Mouse (Mus musculus) myocyte (in vitro differentiated cells): ENCODE measurements at regions not wholly inside any gene's neighbourhood (a gene's known extent, or its start where the extent isn't known, plus 50 kb on each side); places are given as distances from the start of the nearest gene placed in this dataset.

Source experiments
- CEBPB ChIP-seq: IDR thresholded peaks from 2 replicates; pipeline ENCODE4 v1.6.1; 2011; ENCODE audit warnings: mild to moderate bottlenecking, moderate library complexity; ENCODE audit not compliant: poor library complexity, insufficient read depth, severe bottlenecking
- MAX ChIP-seq: IDR thresholded peaks from one replicate; pipeline ENCODE4 v1.6.1; 2011; ENCODE audit warnings: low read depth, mild to moderate bottlenecking, control low read depth
- MYOD1 ChIP-seq, 3 experiments: IDR thresholded peaks; one replicate each; pipeline ENCODE4 v1.6.1; 2011; ENCODE audit warnings: control low read depth in 2 of 3, low read depth in 2 of 3, mild to moderate bottlenecking in 2 of 3, moderate library complexity in 1 of 3; ENCODE audit not compliant: insufficient read length in 2 of 3, control insufficient read depth in 1 of 3
- POLR2A ChIP-seq: IDR thresholded peaks from one replicate; pipeline ENCODE4 v1.6.1; 2011; ENCODE audit warnings: low read depth, mild to moderate bottlenecking, control low read depth, moderate library complexity; ENCODE audit not compliant: insufficient read length
- POLR2AphosphoS2 ChIP-seq: IDR thresholded peaks from one replicate; pipeline ENCODE4 v1.6.1; 2011; ENCODE audit warnings: low read depth, control low read depth; ENCODE audit not compliant: insufficient read length
- TCF12 ChIP-seq: IDR thresholded peaks from one replicate; pipeline ENCODE4 v1.6.1; 2011; ENCODE audit warnings: mild to moderate bottlenecking, control low read depth; ENCODE audit not compliant: poor library complexity, insufficient read depth, severe bottlenecking
- USF1 ChIP-seq: IDR thresholded peaks from one replicate; pipeline ENCODE4 v1.6.1; 2011; ENCODE audit warnings: low read depth, mild to moderate bottlenecking, control low read depth, moderate library complexity

DNA sequence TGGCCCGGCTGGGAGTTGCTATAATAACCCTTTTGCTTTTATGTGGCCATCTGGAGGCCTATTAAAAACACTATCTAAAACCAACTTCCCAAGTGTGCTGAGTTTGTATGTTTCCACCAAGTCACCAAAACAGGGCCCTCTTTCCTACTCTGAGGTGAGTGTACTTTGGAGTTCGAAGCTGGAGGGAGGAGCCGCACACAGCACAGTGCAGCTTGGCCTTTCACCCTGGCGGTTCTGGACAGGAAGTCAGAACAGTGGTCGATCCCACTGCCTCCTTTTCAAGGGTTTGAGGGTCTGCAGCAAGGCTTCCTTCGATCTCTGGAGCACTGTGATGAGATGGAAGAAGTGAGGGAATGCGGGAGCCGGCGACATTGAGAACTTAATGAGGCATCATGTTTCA, 363.8 kb upstream of the Fign start:
- TF ChIP-seq USF1 (no peak), POLR2A (no peak), CEBPB (no peak), TCF12 (no peak), POLR2AphosphoS2 (no peak), MAX (no peak), MYOD1 (IDR thresholded peaks at IDR 0.05; ENCODE audit: control insufficient read depth in 1 of 3, insufficient read length in 2 of 3, low read depth in 2 of 3) (no peak)
